Mouse (Mus musculus) testis, adult 2 months (tissue): Measurements from ENCODE around the gene Trdn.

ENCODE experiments used
- CTCF ChIP-seq: fragments of 200-500 bp; IDR thresholded peaks from 2 replicates; pipeline ENCODE4 v1.5.1; 2012; ENCODE audit warnings: low read depth, mild to moderate bottlenecking, inconsistent platforms, low read length, moderate library complexity; ENCODE audit not compliant: control insufficient read depth, insufficient read depth, insufficient replicate concordance
- POLR2A ChIP-seq: fragments of 200-500 bp; IDR thresholded peaks from 2 replicates; pipeline ENCODE4 v1.6.1; 2012; ENCODE audit warnings: low read depth, mild to moderate bottlenecking, inconsistent platforms, low read length, moderate library complexity; ENCODE audit not compliant: control insufficient read depth

DNA sequence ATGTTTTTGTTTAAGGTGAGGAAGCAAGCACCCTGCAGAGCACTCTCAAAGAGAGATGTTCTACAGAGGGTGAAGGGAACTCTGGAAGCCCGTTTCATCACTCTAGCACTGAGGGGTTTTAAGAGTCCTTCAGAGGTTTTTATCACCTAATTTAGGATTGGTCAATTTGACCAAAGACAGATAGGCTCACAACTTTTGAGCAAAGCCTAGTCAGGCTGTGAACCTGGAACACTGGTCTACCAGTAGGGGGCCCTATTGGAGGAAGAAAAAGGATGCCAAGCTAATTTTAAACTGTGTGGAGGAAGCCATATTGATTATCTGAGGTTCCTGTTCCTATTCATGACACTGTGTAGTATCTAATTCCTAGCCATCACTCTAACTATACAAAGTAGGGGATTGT is 117.9 kb downstream of the Trdn start:
- no peak for TF ChIP-seq POLR2A
- TF ChIP-seq CTCF: no peak
